Mouse (Mus musculus) midbrain, embryonic 14.5 days (tissue): ENCODE measurements around the gene Sspo. TPM values are rescaled to one million over a fixed set of nuclear protein-coding genes. Genes with fewer than 3 reads are reported as not detected.

ENCODE experiments used
- ATAC-seq: fragments of 200-750 bp; cut with Nextera tagmentation; 2 replicates; pipeline ENCODE4 v1.8.0; 2017; ENCODE audit warnings: moderate number of reproducible peaks, moderate library complexity; ENCODE audit not compliant: low FRiP score, low TSS enrichment
- DNase-seq: peaks from one replicate; pipeline ENCODE4 v3.0.0-alpha.2; 2015
- H3K27ac ChIP-seq: fragments of 300-500 bp; sonication (generic); replicated peaks from 2 replicates; pipeline ENCODE4 v1.5.1; 2014; ENCODE audit warnings: mild to moderate bottlenecking, low read depth, low read length, moderate library complexity
- H3K27me3 ChIP-seq: fragments of 300-500 bp; sonication (generic); 2 replicates; pipeline ENCODE4 v1.6.1; 2014; ENCODE audit warnings: low read length, control low read depth, mixed read lengths; ENCODE audit not compliant: control insufficient read depth, insufficient read depth
- H3K36me3 ChIP-seq: fragments of 300-500 bp; sonication (generic); 2 replicates; pipeline ENCODE4 v1.6.1; 2014; ENCODE audit warnings: low read length, control low read depth; ENCODE audit not compliant: control insufficient read depth, insufficient read depth
- H3K4me1 ChIP-seq: fragments of 300-500 bp; sonication (generic); 2 replicates; pipeline ENCODE4 v1.6.1; 2014; ENCODE audit warnings: mild to moderate bottlenecking, antibody characterized with exemption, low read length, control low read depth; ENCODE audit not compliant: control insufficient read depth, insufficient read depth
- H3K4me2 ChIP-seq: fragments of 300-500 bp; sonication (generic); 2 replicates; pipeline ENCODE4 v1.6.1; 2014; ENCODE audit warnings: mild to moderate bottlenecking, low read length, moderate library complexity
- H3K4me3 ChIP-seq: fragments of 300-500 bp; sonication (generic); replicated peaks from 2 replicates; pipeline ENCODE4 v1.5.1; 2014; ENCODE audit warnings: low read depth, low read length
- H3K9ac ChIP-seq: fragments of 300-500 bp; sonication (generic); replicated peaks from 2 replicates; pipeline ENCODE4 v1.6.1; 2014; ENCODE audit warnings: mild to moderate bottlenecking, low read length, moderate library complexity
- H3K9me3 ChIP-seq: fragments of 300-500 bp; sonication (generic); 2 replicates; pipeline ENCODE4 v1.6.1; 2016; ENCODE audit warnings: low read length, control low read depth, mixed read lengths; ENCODE audit not compliant: control insufficient read depth
- WGBS: fragments of 180-500 bp; shearing (Covaris S2); extraction: QIAGEN DNeasy Blood & Tissue Kit; methylation state at CpG from one replicate; pipeline ENCODE4 v1.1.7; 2014; 5-methylcytosine and 5-hydroxymethylcytosine counted together
- polyA plus RNA-seq: library from polyadenylated mRNA; unstranded; fragments of >200 nt; fragmentation: Nextera tagmentation; extraction: Ambion mirVana; gene quantifications from 2 replicates; pipeline ENCODE4 v1.2.1, GENCODE M21; 2014

The Sspo gene
- polyA plus RNA-seq, 1 experiment from 2014 or later: 0.49 TPM

DNA sequence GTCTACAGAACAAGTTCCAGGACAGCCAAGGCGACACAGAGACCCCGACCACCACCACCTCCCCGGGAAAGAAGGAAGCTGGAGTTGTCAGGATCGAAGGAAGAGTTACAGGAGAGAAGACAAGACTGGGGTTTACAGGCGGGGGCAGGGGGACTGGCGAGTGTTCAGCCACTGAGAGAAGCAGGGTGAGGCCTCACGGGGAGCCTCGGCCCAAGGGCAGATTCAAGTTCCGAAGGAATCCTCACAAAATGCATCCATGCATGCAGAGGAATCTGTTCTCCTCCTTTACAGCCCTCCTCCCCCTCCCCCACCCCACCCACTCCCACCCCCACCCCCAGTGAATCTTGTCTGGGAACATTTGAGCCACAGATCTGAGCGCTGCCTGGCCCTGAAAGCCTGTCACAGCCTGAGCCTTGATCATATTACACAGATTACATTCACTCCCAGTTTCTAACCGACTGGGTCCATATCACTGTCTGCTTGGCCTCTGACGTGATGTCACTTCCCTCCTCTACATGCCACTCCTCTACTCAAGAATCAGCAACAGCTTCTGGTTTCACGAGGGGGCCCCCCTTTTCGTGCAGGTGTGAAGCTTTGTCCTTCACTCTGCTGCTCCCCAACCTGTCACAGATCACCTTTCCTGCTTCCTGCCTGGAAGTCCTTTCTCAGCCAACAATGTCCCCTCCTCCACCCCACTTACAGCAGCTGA, 7.6 kb upstream of the Sspo start:
- ATAC-seq: no peak
- Histone ChIP-seq H3K4me2 (no peak overlapping the region), H3K4me1 (peaks cover 17% of the 10 kb centered on the region), H3K9me3 (no peaks in the 10 kb centered on the region), H3K4me3 (no peak overlapping the region), H3K36me3 (peaks cover 18% of the 10 kb centered on the region), H3K27ac (no peak overlapping the region), H3K9ac (no peak overlapping the region), H3K27me3 (peaks cover 31% of the 10 kb centered on the region)
- no peak for DNase-seq
- 37% methylated on average over 14 of the region's 14 CpGs for WGBS

DNA sequence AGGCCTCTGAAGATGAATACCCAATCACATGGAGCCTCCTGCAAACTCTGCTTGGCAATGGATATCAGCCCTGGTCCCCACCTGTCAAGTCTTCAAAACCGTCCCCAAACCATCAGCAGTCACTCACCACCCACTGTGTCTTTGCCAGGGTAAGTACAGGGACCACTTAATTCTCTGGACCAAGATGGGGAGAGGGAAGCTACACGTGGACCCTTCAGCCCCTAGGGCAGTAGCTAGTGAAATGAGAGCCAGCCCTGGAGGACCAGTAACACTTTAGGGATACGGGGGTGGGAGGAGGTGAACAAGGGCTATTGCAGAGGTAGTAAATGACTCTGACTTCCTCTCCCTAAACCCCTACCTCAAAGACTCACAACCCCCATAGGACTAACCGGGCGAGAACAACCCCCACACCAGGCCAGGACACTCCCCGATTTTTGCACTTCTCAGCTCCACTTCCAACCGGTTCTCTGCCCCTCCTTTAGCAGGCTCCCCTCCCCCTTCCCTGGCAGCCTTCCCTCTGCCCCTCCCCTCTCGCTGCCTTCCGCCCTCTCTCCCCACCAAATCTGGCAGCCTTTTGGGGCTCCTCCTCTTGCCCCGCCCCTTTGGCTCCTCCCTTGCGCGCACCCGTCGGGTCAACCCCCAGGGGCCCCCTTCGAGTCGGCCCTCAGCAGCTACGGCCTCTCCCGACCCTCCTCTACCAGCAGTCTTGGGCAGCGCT, 4.3 kb upstream of the Sspo start:
- H3K27me3 ChIP-seq: peaks cover 13% of the 10 kb centered on the region; the same call in 1 of the 2 replicates
- H3K4me1 ChIP-seq: peaks cover 12% of the 10 kb centered on the region
- H3K9ac ChIP-seq: peak overlapping the region; percentile 79; the same call in 1 of the 2 replicates
- H3K4me2 ChIP-seq: peak overlapping the region; percentile 92
- peak; percentile 89 for ATAC-seq
- peaks cover 8% of the 10 kb centered on the region for H3K36me3 ChIP-seq
- peak overlapping the region; percentile 90 for H3K27ac ChIP-seq
- DNase-seq: peak; percentile 94
- H3K9me3 ChIP-seq: no peaks in the 10 kb centered on the region
- 2% methylated on average over 19 of the region's 19 CpGs for WGBS
- H3K4me3 ChIP-seq: peak overlapping the region; percentile 74

GRCm38 (mm10) chr6:48444310-48445180, 3.5 kb upstream of the Sspo start:
- no peaks in the 10 kb centered on the region for H3K9me3 ChIP-seq
- ATAC-seq: peak; percentile 72
- H3K9ac ChIP-seq: peak overlapping the region; percentile 79
- H3K4me3 ChIP-seq: peak overlapping the region; percentile 74
- peak overlapping the region; percentile 90 for H3K27ac ChIP-seq
- H3K27me3 ChIP-seq: peaks cover 6% of the 10 kb centered on the region; the same call in 1 of the 2 replicates
- peak; percentile 94 for DNase-seq
- WGBS: under 1% methylated on average over 33 of the region's 34 CpGs
- H3K4me2 ChIP-seq: peak overlapping the region; percentile 92
- H3K36me3 ChIP-seq: peaks cover 8% of the 10 kb centered on the region
- peaks cover 5% of the 10 kb centered on the region; the same call in 1 of the 2 replicates for H3K4me1 ChIP-seq

DNA sequence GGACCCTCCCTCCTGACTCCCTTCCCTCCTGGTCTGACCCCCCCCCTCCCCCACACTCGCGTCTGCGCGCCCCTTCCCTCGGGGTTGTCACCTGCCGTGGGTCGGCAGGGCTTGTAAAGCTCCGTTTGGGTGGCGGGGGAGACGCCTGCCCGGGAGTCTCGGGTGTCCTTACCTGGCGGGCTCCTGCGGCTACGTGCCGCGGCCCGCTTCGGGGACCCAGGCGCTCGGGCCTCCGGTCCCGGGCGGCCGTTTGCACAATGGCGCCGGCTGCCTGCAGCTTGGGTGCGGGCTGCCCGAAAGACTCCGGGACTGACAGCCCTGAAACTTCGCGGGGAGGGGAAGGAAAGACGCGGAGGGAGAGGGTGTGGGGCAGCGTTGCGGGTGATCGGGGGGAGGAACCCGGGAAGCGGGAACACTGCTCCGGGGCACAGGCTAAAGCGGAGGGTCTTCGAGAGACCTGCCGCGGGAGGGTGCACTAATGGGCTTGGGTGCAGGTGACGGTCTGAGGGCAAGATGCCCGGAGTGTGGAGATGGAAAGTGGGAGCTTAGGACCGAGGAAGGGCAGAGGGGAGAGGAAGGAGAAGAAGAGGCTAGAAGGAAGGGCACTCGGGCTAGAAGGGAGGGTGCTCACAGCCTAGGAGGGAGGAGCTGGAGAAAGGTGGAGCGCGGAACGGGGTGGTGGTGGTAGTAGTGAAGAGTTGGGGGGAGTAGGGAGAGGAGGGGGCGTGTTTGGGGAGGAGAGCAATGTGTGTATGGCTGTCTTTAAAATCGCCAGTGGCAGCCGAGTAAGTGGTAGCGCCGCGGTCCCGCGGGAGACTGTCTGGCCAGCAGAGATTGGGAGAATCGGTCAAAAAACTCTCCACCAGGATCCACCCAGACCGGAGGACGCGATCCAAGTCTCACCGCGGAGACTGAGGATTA, 2.6 kb upstream of the Sspo start, which contains the start of gene Zfp467:
Zfp467 (minus strand) TSS at position 645 of the 921 bp plus-strand sequence.
- peaks cover 8% of the 10 kb centered on the region for H3K36me3 ChIP-seq
- under 1% methylated on average over 65 of the region's 65 CpGs for WGBS
- ATAC-seq: peak; percentile 36

DNA sequence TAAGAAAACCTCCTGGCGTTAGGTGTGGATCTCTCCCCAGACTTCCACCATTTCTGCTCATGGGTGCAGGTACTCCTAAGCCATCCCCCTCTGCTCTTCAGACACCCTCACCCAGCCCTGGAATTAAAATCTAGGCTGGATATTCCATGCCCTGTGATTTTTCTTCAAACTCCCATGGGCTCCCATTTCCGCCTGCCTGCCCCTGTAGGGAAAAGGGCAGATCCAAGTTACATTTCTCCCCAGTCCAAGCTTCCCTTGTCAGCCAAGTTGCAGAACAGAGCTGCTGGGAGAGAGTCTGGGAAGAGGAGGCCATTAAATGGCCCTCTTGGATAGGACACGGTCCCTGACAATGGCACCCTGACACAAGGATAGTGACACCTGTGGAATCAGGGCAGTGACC, 1.8 kb upstream of the Sspo start:
- H3K36me3 ChIP-seq: peaks cover 8% of the 10 kb centered on the region
- 34% methylated on average over 3 of the region's 3 CpGs for WGBS
- H3K4me1 ChIP-seq: peaks cover 5% of the 10 kb centered on the region; the same call in 1 of the 2 replicates
- H3K27me3 ChIP-seq: no peaks in the 10 kb centered on the region
- DNase-seq: no peak
- H3K9me3 ChIP-seq: no peaks in the 10 kb centered on the region
- H3K4me3 ChIP-seq: peak overlapping the region; percentile 74
- H3K9ac ChIP-seq: peak overlapping the region; percentile 79
- H3K27ac ChIP-seq: peak overlapping the region; percentile 90
- H3K4me2 ChIP-seq: peak overlapping the region; percentile 92
- no peak for ATAC-seq

More for the DNA sequence above, 2.6 kb upstream of the Sspo start, which contains the start of gene Zfp467:
- Histone ChIP-seq H3K4me2 (peak within 1 kb of the TSS; percentile 92), H3K27ac (peak within 1 kb of the TSS; percentile 90), H3K4me1 (peaks cover 5% of the 10 kb centered on the region; the same call in 1 of the 2 replicates), H3K4me3 (peak within 1 kb of the TSS; percentile 74), H3K9me3 (no peaks in the 10 kb centered on the region), H3K27me3 (no peaks in the 10 kb centered on the region), H3K9ac (peak within 1 kb of the TSS; percentile 79)
- DNase-seq: peak; percentile 66

- ATAC-seq (no peak), DNase-seq (no peak)
- H3K9me3 ChIP-seq: no peaks in the 10 kb centered on the region
- peaks cover 5% of the 10 kb centered on the region; the same call in 1 of the 2 replicates for H3K4me1 ChIP-seq
- 60% methylated on average over 3 of the region's 3 CpGs for WGBS
- H3K9ac ChIP-seq: no peak overlapping the region
- no peak overlapping the region for H3K4me3 ChIP-seq
- no peak overlapping the region for H3K4me2 ChIP-seq
- H3K27ac ChIP-seq: no peak overlapping the region
- no peaks in the 10 kb centered on the region for H3K27me3 ChIP-seq
- peaks cover 2% of the 10 kb centered on the region for H3K36me3 ChIP-seq
These were observed 1.1 kb upstream of the Sspo start for GRCm38 (mm10) chr6:48446896-48447295.

GRCm38 (mm10) chr6:48448527-48448926, 498 bp downstream of the Sspo start:
- no peak overlapping the region for H3K4me3 ChIP-seq
- H3K36me3 ChIP-seq: no peaks in the 10 kb centered on the region
- WGBS: 86% methylated on average over 7 of the region's 7 CpGs
- H3K4me2 ChIP-seq: no peak overlapping the region
- no peak overlapping the region for H3K9ac ChIP-seq
- H3K9me3 ChIP-seq: no peaks in the 10 kb centered on the region
- no peaks in the 10 kb centered on the region for H3K27me3 ChIP-seq
- ATAC-seq (no peak), DNase-seq (no peak)
- no peak overlapping the region for H3K27ac ChIP-seq
- peaks cover 2% of the 10 kb centered on the region; the same call in 1 of the 2 replicates for H3K4me1 ChIP-seq
